Mouse (Mus musculus): ENCODE results near the gene Elavl1.
A peak's percentile ranks its signal among the peaks of the same experiment; 100 is the strongest.

GRCm38 (mm10) chr8:4324983-4325750 lies at the start of gene Elavl1, which contains the start of gene Ccl25:
- TF ChIP-seq CTCF (IDR thresholded peaks at IDR 0.05; ENCODE audit: control insufficient read depth, insufficient read depth, insufficient replicate concordance, low read depth, low read length) (0 out of 2 replicates have a peak, but pooled peaks have one; percentile 2), POLR2A (IDR thresholded peaks at IDR 0.05; ENCODE audit: control insufficient read depth, low read depth, low read length) (peak; percentile 81)
